Comparison of ENCODE assay signal across 21 mouse cellular contexts in genomic region chr1:73516441-73516840, GRCm38 (mm10).
DNase-seq lines count a peak whose midpoint lies in the region; ATAC-seq and TF ChIP-seq lines count a peak whose summit lies in the region.
"Had no signal": no experiment of that assay in that cellular context is flagged by ENCODE, and none has a peak within 500 bp of the region (broad histone marks: within the 10 kb centered on the region; RNA-seq: fewer than 3 reads in every experiment).

No protein-coding gene starts in this region.

- DNase-seq in lung, embryonic 14.5 days: peak; percentile 39
- DNase-seq in lung, postnatal 10 days: no peak
- peak; percentile 81 for DNase-seq in fibroblast of lung, adult 2 months (ENCODE audit: low read depth)
- DNase-seq in gastrocnemius, adult 8-10 months (ENCODE audit: low spot score in 2 of 2): peak; percentile 39 to 45
- peak; percentile 64 to 65 for DNase-seq in heart, postnatal 10 days
- DNase-seq in frontal cortex, postnatal 36 days (ENCODE audit: low spot score in 2 of 2): no peak
- no peak for DNase-seq in thymus, postnatal 36 days
- no peak for DNase-seq in adipocyte (ENCODE audit: low spot score)
- DNase-seq: adrenal gland, postnatal 36 days; cerebellum, adult 9-10 months; left cerebral cortex, postnatal 4 days; liver, embryonic 13.5 days; midbrain, embryonic 14.5 days; spleen, adult 18-20 months had no signal

- H3K4me1 ChIP-seq in lung, embryonic 14.5 days (ENCODE audit: insufficient read depth): 0 out of 2 replicates have a peak, but pooled peaks cover 3% of the 10 kb centered on the region
- H3K4me1 ChIP-seq: hindbrain, embryonic 15.5 days; liver, embryonic 13.5 days had no signal

- intact Hi-C loops in heart, postnatal 10 days (cut with DNase I): no loop called here

- H3K9me3 ChIP-seq in lung, embryonic 14.5 days (ENCODE audit: low read depth, low read length): no peaks in the 10 kb centered on the region
- H3K9me3 ChIP-seq: embryonic facial prominence, embryonic 13.5 days; forebrain, embryonic 10.5 days; hindbrain, embryonic 15.5 days; liver, embryonic 13.5 days had no signal

- H3K9ac ChIP-seq in lung, embryonic 14.5 days: no peak overlapping the region
- H3K9ac ChIP-seq: embryonic facial prominence, embryonic 13.5 days; hindbrain, embryonic 15.5 days; liver, embryonic 13.5 days had no signal

- no peak for TF ChIP-seq CTCF in lung, embryonic 14.5 days (IDR thresholded peaks at IDR 0.05; ENCODE audit: low read depth)

- no peak for ATAC-seq in lung, embryonic 14.5 days (ENCODE audit: insufficient read depth)
- ATAC-seq: intestine, postnatal 0 days had no signal

- no peak overlapping the region for H3K27ac ChIP-seq in lung, embryonic 14.5 days (ENCODE audit: low read depth)
- H3K27ac ChIP-seq: embryonic facial prominence, embryonic 13.5 days; forebrain, embryonic 10.5 days; hindbrain, embryonic 15.5 days; kidney, postnatal 0 days; layer of hippocampus, adult 2 months; liver, embryonic 13.5 days; macrophage had no signal

- H3K4me2 ChIP-seq in lung, embryonic 14.5 days: no peak overlapping the region
- H3K4me2 ChIP-seq: embryonic facial prominence, embryonic 13.5 days; hindbrain, embryonic 15.5 days; liver, embryonic 13.5 days had no signal

- no peak overlapping the region for H3K4me3 ChIP-seq in lung, embryonic 14.5 days (ENCODE audit: low read depth, low read length)
- H3K4me3 ChIP-seq: embryonic facial prominence, embryonic 13.5 days; forebrain, embryonic 10.5 days; hindbrain, embryonic 15.5 days; layer of hippocampus, adult 2 months; liver, embryonic 13.5 days had no signal

- no peaks in the 10 kb centered on the region for H3K27me3 ChIP-seq in lung, embryonic 14.5 days (ENCODE audit: insufficient read depth, low read length)
- H3K27me3 ChIP-seq: embryonic facial prominence, embryonic 13.5 days; hindbrain, embryonic 15.5 days; liver, embryonic 13.5 days had no signal

- H3K36me3 ChIP-seq in lung, embryonic 14.5 days (ENCODE audit: insufficient read depth): no peaks in the 10 kb centered on the region
- H3K36me3 ChIP-seq: embryonic facial prominence, embryonic 13.5 days; forebrain, embryonic 10.5 days; hindbrain, embryonic 15.5 days; liver, embryonic 13.5 days had no signal

- 47% methylated on average over 8 of the region's 8 CpGs for WGBS in lung, embryonic 14.5 days

Comparison
In these comparisons a context has a peak if more than half of its experiments do, and no peak if none do; other contexts are left out.
1. DNase-seq: peak in lung, embryonic 14.5 days (single experiment), fibroblast of lung, adult 2 months (single experiment), gastrocnemius, adult 8-10 months (2 of 2) and heart, postnatal 10 days (2 of 2); none in lung, postnatal 10 days (single experiment), frontal cortex, postnatal 36 days (0 of 2), thymus, postnatal 36 days (0 of 2) and adipocyte (single experiment).